ENCODE assay signal across 10 mouse cellular contexts in genomic region chr7:99935758-99936157, GRCm38 (mm10). TPM values are rescaled to one million over a fixed set of nuclear protein-coding genes. Genes with fewer than 3 reads are reported as not detected.
DNase-seq lines count a peak whose midpoint lies in the region; ATAC-seq lines count a peak whose summit lies in the region.
"Had no signal": no experiment of that assay in that cellular context is flagged by ENCODE, and none has a peak within 500 bp of the region (broad histone marks: within the 10 kb centered on the region; RNA-seq: fewer than 3 reads in every experiment).

No protein-coding gene starts in this region.

- no peak overlapping the region for H3K4me2 ChIP-seq in kidney, embryonic 16.5 days (replicated peaks; ENCODE audit: low read depth, low read length)

- no peak overlapping the region for H3K9ac ChIP-seq in kidney, embryonic 16.5 days (replicated peaks; ENCODE audit: low read length)

- H3K4me1 ChIP-seq in kidney, embryonic 16.5 days (ENCODE audit: insufficient read depth, low read length): no peaks in the 10 kb centered on the region
- H3K4me1 ChIP-seq: midbrain, embryonic 10.5 days had no signal

- ATAC-seq in kidney, embryonic 16.5 days (ENCODE audit: low FRiP score, low TSS enrichment): no peak
- ATAC-seq: hindbrain, embryonic 16.5 days had no signal

- DNase-seq in adrenal gland, postnatal 36 days: peak; percentile 30 to 38
- DNase-seq in adrenal gland, postnatal 25 days: no peak
- peak; percentile 32 for DNase-seq in kidney, adult 18-20 months
- peak; percentile 33 for DNase-seq in testis, postnatal 10 days (ENCODE audit: low spot score)
- DNase-seq in testis, postnatal 14 days (ENCODE audit: low spot score): no peak
- peak; percentile 35 to 54 for DNase-seq in thymus, postnatal 36 days
- no peak for DNase-seq in ovary, postnatal 14 days (ENCODE audit: low spot score)

- H3K27ac ChIP-seq in kidney, embryonic 16.5 days (ENCODE audit: low read length): no peak overlapping the region
- H3K27ac ChIP-seq: midbrain, embryonic 10.5 days had no signal

- H3K4me3 ChIP-seq in kidney, embryonic 16.5 days (ENCODE audit: low read length): no peak overlapping the region
- H3K4me3 ChIP-seq: midbrain, embryonic 10.5 days had no signal

- peaks cover 24% of the 10 kb centered on the region for H3K36me3 ChIP-seq in kidney, embryonic 16.5 days (ENCODE audit: insufficient read depth, low read length)

- 85% methylated on average over 1 of the region's 1 CpGs for WGBS in kidney, embryonic 16.5 days

- H3K27me3 ChIP-seq in kidney, embryonic 16.5 days (ENCODE audit: insufficient read depth, low read length): no peaks in the 10 kb centered on the region

- no peaks in the 10 kb centered on the region for H3K9me3 ChIP-seq in kidney, embryonic 16.5 days (ENCODE audit: low read length)

RNA-seq across cellular contexts. Expression of gene Rnf169, which starts 44.5 kb away (rescaled TPM):
- total RNA-seq in adrenal gland, postnatal 36 days (2021): 10 to 100 TPM; 14.2 to 21.6 TPM
- 16.8 and 19.8 TPM in 2 replicates for total RNA-seq in adrenal gland, postnatal 25 days (2021)
- 5.6 and 6.1 TPM in 2 replicates for polyA plus RNA-seq in kidney, embryonic 16.5 days (2015; fragmentation: Nextera tagmentation; extraction: Ambion mirVana)

Comparison
In these comparisons a context has a peak if more than half of its experiments do, and no peak if none do; other contexts are left out.
1. DNase-seq: peak in adrenal gland, postnatal 36 days (2 of 2), kidney, adult 18-20 months (single experiment), testis, postnatal 10 days (single experiment) and thymus, postnatal 36 days (2 of 2); none in adrenal gland, postnatal 25 days (single experiment), testis, postnatal 14 days (single experiment) and ovary, postnatal 14 days (single experiment).